Mouse (Mus musculus) cerebellum, adult 11-12 months (tissue): Measurements from ENCODE around the gene Kcnab2.

Experiments used
- DNase-seq: peaks from one replicate; pipeline ENCODE4 v3.0.0; 2022

Kcnab2 gene

GRCm38 (mm10) chr4:152365228-152365627, 112.4 kb downstream of the Kcnab2 start:
- no peak for DNase-seq

- DNase-seq, result no peak
Measured at GRCm38 (mm10) chr4:152362180-152362579, 115.5 kb downstream of the Kcnab2 start.

GRCm38 (mm10) chr4:152360855-152361254, 116.8 kb downstream of the Kcnab2 start:
- DNase-seq, result no peak

GRCm38 (mm10) chr4:152359700-152360099, 118.0 kb downstream of the Kcnab2 start:
- no peak for DNase-seq

- DNase-seq, result no peak
Measured at GRCm38 (mm10) chr4:152355672-152356071, 122.0 kb downstream of the Kcnab2 start.

GRCm38 (mm10) chr4:152353886-152354637, 123.6 kb downstream of the Kcnab2 start:
- DNase-seq, result no peak

GRCm38 (mm10) chr4:152351422-152352305, 126.0 kb downstream of the Kcnab2 start:
- DNase-seq, result no peak

GRCm38 (mm10) chr4:152350722-152351421, 126.8 kb downstream of the Kcnab2 start:
- no peak for DNase-seq

- no peak for DNase-seq
Measured at GRCm38 (mm10) chr4:152349837-152350381, 127.8 kb downstream of the Kcnab2 start.

GRCm38 (mm10) chr4:152345120-152345889, 132.4 kb downstream of the Kcnab2 start:
- no peak for DNase-seq

- DNase-seq, result no peak
Measured at GRCm38 (mm10) chr4:152344651-152345050, 133.0 kb downstream of the Kcnab2 start.

- DNase-seq, result no peak
Measured at GRCm38 (mm10) chr4:152343296-152343695, 134.4 kb downstream of the Kcnab2 start.
